Mouse (Mus musculus) cerebellum, adult 2 months (tissue): Measurements from ENCODE around the gene Ggt6.

Experiments
- CTCF ChIP-seq: fragments of 200-500 bp; IDR thresholded peaks from 2 replicates; pipeline ENCODE4 v1.5.1; 2011; ENCODE audit warnings: low read depth, mild to moderate bottlenecking, control low read depth, low read length, moderate library complexity, borderline replicate concordance; ENCODE audit not compliant: insufficient read depth
- POLR2A ChIP-seq: fragments of 200-500 bp; IDR thresholded peaks from 2 replicates; pipeline ENCODE4 v1.6.1; 2011; ENCODE audit warnings: low read length, control low read depth, borderline replicate concordance; ENCODE audit not compliant: insufficient read depth

DNA sequence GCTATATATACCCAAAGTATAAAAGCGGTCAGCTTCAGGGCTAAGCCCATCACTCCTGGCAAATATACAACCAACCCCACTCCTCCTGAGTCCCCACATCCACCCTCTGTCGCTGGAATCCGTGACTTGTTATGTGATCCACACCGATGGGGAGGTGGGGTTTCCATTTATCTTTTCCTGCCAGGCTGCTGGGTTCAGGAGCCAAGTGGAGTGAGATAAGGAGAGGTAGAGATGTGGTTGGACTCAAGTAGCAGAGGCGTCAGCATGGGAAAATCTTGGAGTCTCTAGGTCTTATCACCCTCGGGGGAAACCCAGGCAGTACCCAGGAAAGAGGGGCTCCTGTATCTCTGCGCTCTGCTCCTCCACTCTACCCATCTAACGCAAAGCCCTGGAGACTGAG is 20.2 kb upstream of the Ggt6 start:
- no peak for TF ChIP-seq POLR2A
- no peak for TF ChIP-seq CTCF
